Mouse (Mus musculus) mature B cell (primary cell): ENCODE data around the gene Selplg.

Experiments
- in situ Hi-C: fragments of 300-500 bp; cut with MboI; formaldehyde crosslinking; loops from 2 replicates; pipeline ENCODE4 v1.14.3; 2019

The Selplg gene

GRCm38 (mm10) chr5:113826619-113827018 is 5.8 kb downstream of the Selplg start:
- in situ Hi-C loops, result no loop called here

GRCm38 (mm10) chr5:113825558-113825957 is 6.9 kb downstream of the Selplg start:
- in situ Hi-C loops, result no loop called here

- in situ Hi-C loops, result loop anchor here (25.0 kb wide), 1 partner anchor 462 kb away; the partner anchor contains the start of gene Aym1
Measured at GRCm38 (mm10) chr5:113824228-113824627, 8.2 kb downstream of the Selplg start.

GRCm38 (mm10) chr5:113818572-113818971 is 13.9 kb downstream of the Selplg start:
- in situ Hi-C loops, result loop anchor here (25.0 kb wide), 1 partner anchor 456 kb away; the partner anchor contains the start of gene Aym1

GRCm38 (mm10) chr5:113815638-113816152 is 16.7 kb downstream of the Selplg start:
- in situ Hi-C loops, result loop anchor here (25.0 kb wide), 1 partner anchor 453 kb away; the partner anchor contains the start of gene Aym1

- in situ Hi-C loops, result loop anchor here (25.0 kb wide), 1 partner anchor 453 kb away; the partner anchor contains the start of gene Aym1
Measured at GRCm38 (mm10) chr5:113815041-113815389, 17.4 kb downstream of the Selplg start.

GRCm38 (mm10) chr5:113814111-113815040 is 18.1 kb downstream of the Selplg start:
- in situ Hi-C loops, result loop anchor here (5.0 to 25.0 kb wide), 2 partner anchors 42 to 452 kb away; partner anchors contain the start of genes Aym1, Iscu and Sart3

GRCm38 (mm10) chr5:113813608-113814007 is 18.8 kb downstream of the Selplg start:
- in situ Hi-C loops, result loop anchor here (5.0 to 25.0 kb wide), 2 partner anchors 41 to 451 kb away; partner anchors contain the start of genes Aym1, Iscu and Sart3

- in situ Hi-C loops, result loop anchor here (5.0 to 25.0 kb wide), 2 partner anchors 40 to 450 kb away; partner anchors contain the start of genes Aym1, Iscu and Sart3
Measured at GRCm38 (mm10) chr5:113812638-113813037, 19.8 kb downstream of the Selplg start.

GRCm38 (mm10) chr5:113811824-113812420 is 20.5 kb downstream of the Selplg start:
- in situ Hi-C loops, result loop anchor here (5.0 to 25.0 kb wide), 2 partner anchors 40 to 450 kb away; partner anchors contain the start of genes Aym1, Iscu and Sart3

- in situ Hi-C loops, result loop anchor here (5.0 to 25.0 kb wide), 2 partner anchors 38 to 448 kb away; partner anchors contain the start of genes Aym1, Iscu and Sart3
Measured at GRCm38 (mm10) chr5:113810111-113810510, 22.3 kb downstream of the Selplg start.

GRCm38 (mm10) chr5:113808177-113808576 is 24.3 kb downstream of the Selplg start:
- in situ Hi-C loops, result loop anchor here (25.0 kb wide), 1 partner anchor 446 kb away; the partner anchor contains the start of gene Aym1

GRCm38 (mm10) chr5:113807712-113808111 is 24.7 kb downstream of the Selplg start:
- in situ Hi-C loops, result loop anchor here (25.0 kb wide), 1 partner anchor 445 kb away; the partner anchor contains the start of gene Aym1

- in situ Hi-C loops, result loop anchor here (25.0 kb wide), 1 partner anchor 444 kb away; the partner anchor contains the start of gene Aym1
Measured at GRCm38 (mm10) chr5:113806414-113806813, 26.0 kb downstream of the Selplg start.

- in situ Hi-C loops, result loop anchor here (25.0 kb wide), 1 partner anchor 443 kb away; the partner anchor contains the start of gene Aym1
Measured at GRCm38 (mm10) chr5:113805301-113805700, 27.1 kb downstream of the Selplg start.

- in situ Hi-C loops, result loop anchor here (25.0 kb wide), 1 partner anchor 442 kb away; the partner anchor contains the start of gene Aym1
Measured at GRCm38 (mm10) chr5:113804395-113804966, 28.0 kb downstream of the Selplg start.

- in situ Hi-C loops, result loop anchor here (25.0 kb wide), 1 partner anchor 438 kb away; the partner anchor contains the start of gene Aym1
Measured at GRCm38 (mm10) chr5:113800280-113800679, 32.2 kb downstream of the Selplg start, which contains the start of gene Tmem119. TSS of gene Tmem119 (minus strand) at chr5:113800516.

GRCm38 (mm10) chr5:113799691-113800090 is 32.8 kb downstream of the Selplg start:
- in situ Hi-C loops, result loop anchor here (25.0 kb wide), 1 partner anchor 437 kb away; the partner anchor contains the start of gene Aym1

- in situ Hi-C loops, result no loop called here
Measured at GRCm38 (mm10) chr5:113798525-113798924, 33.9 kb downstream of the Selplg start.

- in situ Hi-C loops, result no loop called here
Measured at GRCm38 (mm10) chr5:113797149-113797882, 35.1 kb downstream of the Selplg start.
